Mouse (Mus musculus): Measurements from ENCODE around the gene Clic3. TPM values are rescaled to one million over a fixed set of nuclear protein-coding genes. Genes with fewer than 3 reads are reported as not detected.

Clic3 gene
- polyA plus RNA-seq, 1 experiment from 2014 or later, result 1.4 TPM

DNA sequence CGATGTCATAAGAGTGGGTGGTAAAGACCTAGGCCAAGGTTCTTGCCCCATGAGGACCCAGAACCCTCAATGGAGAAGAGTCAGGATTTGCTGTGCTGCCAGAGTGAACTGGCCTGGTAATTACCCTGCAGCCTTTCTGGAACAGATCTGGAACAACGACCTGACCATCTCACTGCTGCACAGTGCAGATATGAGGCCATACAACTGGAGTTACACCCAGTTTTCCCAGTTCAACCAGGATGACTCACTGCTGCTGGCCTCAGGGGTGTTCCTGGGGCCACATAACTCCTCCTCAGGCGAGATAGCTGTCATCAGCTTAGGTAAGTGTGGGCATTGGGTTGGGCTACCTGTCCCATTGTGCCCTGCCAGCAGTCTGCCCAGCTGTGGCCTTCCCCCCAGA lies 46.1 kb downstream of the Clic3 start:
- DNase-seq (no peak), ATAC-seq (peak; percentile 44)
- peaks cover 16% of the 10 kb centered on the region for H3K36me3 ChIP-seq (replicated peaks; ENCODE audit: insufficient read depth, low read length)
- H3K4me1 ChIP-seq (ENCODE audit: insufficient read depth), result peaks cover 22% of the 10 kb centered on the region
- no peak overlapping the region for H3K9ac ChIP-seq (replicated peaks)
- H3K27me3 ChIP-seq (ENCODE audit: insufficient read depth, low read length), result no peaks in the 10 kb centered on the region
- no peak overlapping the region for H3K4me3 ChIP-seq (ENCODE audit: low read depth, low read length)
- H3K4me2 ChIP-seq (ENCODE audit: low read depth, low read length), result 0 out of 2 replicates have a peak overlapping the region, but pooled peaks have one; percentile 95
- 64% methylated on average over 3 of the region's 3 CpGs for WGBS (ENCODE audit: insufficient replicate concordance)
- TF ChIP-seq EP300 (IDR thresholded peaks at IDR 0.05; ENCODE audit: low read depth) (no peak), CTCF (IDR thresholded peaks at IDR 0.05; ENCODE audit: low read depth) (no peak)
- H3K9me3 ChIP-seq (ENCODE audit: low read length), result no peaks in the 10 kb centered on the region
- no peak overlapping the region for H3K27ac ChIP-seq (ENCODE audit: low read depth)

DNA sequence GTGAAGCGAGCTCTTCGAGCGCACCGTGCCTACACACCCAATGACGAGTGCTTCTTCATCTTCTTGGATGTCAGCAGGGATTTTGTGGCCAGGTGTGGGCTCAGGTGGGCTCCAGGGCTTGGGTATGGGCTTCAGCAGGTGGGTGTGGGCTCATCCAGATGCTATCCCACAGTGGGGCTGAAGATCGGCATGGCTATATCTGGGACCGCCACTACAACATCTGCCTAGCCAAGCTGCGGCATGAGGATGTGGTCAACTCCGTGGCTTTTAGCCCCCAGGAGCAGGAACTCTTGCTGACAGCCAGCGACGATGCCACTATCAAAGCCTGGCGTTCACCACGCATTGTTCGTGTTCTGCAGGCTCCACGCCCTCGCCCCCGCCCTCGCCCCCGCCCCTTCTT lies 47.9 kb downstream of the Clic3 start:
- Histone ChIP-seq H3K9me3 (ENCODE audit: low read length) (no peaks in the 10 kb centered on the region), H3K27me3 (ENCODE audit: insufficient read depth, low read length) (no peaks in the 10 kb centered on the region), H3K36me3 (replicated peaks; ENCODE audit: insufficient read depth, low read length) (peaks cover 16% of the 10 kb centered on the region), H3K4me1 (ENCODE audit: insufficient read depth) (peaks cover 22% of the 10 kb centered on the region), H3K9ac (replicated peaks) (no peak overlapping the region), H3K4me3 (ENCODE audit: low read depth, low read length) (no peak overlapping the region), H3K4me2 (ENCODE audit: low read depth, low read length) (no peak overlapping the region), H3K27ac (ENCODE audit: low read depth) (no peak overlapping the region)
- DNase-seq (no peak), ATAC-seq (no peak)
- no peak for TF ChIP-seq EP300 (IDR thresholded peaks at IDR 0.05; ENCODE audit: low read depth)
- no peak for TF ChIP-seq CTCF (IDR thresholded peaks at IDR 0.05; ENCODE audit: low read depth)
- 70% methylated on average over 19 of the region's 19 CpGs for WGBS (ENCODE audit: insufficient replicate concordance)

DNA sequence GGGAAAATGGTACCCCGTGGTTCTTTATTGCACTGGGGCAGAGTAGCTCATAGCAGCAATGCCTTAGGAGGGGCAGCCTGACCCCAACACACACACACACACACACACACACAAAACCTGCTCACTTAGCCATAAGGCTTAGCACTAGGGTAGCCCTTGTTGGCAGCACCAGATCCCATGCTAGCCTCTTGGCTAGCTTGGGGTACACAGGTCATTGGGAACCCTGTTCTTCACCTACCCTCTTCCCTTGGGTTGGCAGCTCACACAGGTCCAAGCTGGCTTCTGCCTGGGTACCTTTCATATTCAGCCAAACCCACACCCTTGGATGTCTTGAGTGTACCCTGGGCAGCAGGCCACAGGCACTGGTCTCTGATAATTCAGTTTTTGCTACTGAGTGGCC lies 48.4 kb downstream of the Clic3 start:
- Histone ChIP-seq H3K4me2 (ENCODE audit: low read depth, low read length) (no peak overlapping the region), H3K27me3 (ENCODE audit: insufficient read depth, low read length) (no peaks in the 10 kb centered on the region), H3K9me3 (ENCODE audit: low read length) (no peaks in the 10 kb centered on the region), H3K4me1 (ENCODE audit: insufficient read depth) (peaks cover 19% of the 10 kb centered on the region), H3K27ac (ENCODE audit: low read depth) (no peak overlapping the region), H3K9ac (replicated peaks) (no peak overlapping the region), H3K4me3 (ENCODE audit: low read depth, low read length) (no peak overlapping the region), H3K36me3 (replicated peaks; ENCODE audit: insufficient read depth, low read length) (peaks cover 16% of the 10 kb centered on the region)
- no peak for ATAC-seq
- TF ChIP-seq EP300 (IDR thresholded peaks at IDR 0.05; ENCODE audit: low read depth) (no peak), CTCF (IDR thresholded peaks at IDR 0.05; ENCODE audit: low read depth) (no peak)
- no peak for DNase-seq
- 82% methylated on average over 1 of the region's 1 CpGs for WGBS (ENCODE audit: insufficient replicate concordance)

DNA sequence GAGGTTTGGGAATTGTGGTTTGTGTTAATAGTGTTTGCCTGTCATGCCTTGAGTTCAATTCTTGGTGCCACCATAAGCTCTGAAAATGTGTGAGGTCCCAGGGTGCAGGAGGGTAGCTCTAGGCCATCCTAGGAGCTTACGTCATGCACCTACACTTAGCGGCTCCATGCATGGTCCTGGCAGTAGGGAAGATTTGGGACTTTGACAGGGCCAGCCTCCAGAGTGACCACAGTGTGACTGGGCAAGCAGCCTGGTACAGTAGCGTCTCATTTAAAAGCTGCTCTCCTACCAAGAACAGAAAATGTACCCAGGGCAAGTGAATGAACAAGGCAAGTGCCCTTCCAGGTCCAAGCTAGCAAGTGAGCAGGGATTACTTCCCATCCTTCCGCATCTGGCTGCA lies 49.2 kb downstream of the Clic3 start:
- Histone ChIP-seq H3K4me3 (ENCODE audit: low read depth, low read length) (no peak overlapping the region), H3K36me3 (replicated peaks; ENCODE audit: insufficient read depth, low read length) (peaks cover 16% of the 10 kb centered on the region), H3K27me3 (ENCODE audit: insufficient read depth, low read length) (no peaks in the 10 kb centered on the region), H3K4me2 (ENCODE audit: low read depth, low read length) (no peak overlapping the region), H3K4me1 (ENCODE audit: insufficient read depth) (peaks cover 14% of the 10 kb centered on the region), H3K27ac (ENCODE audit: low read depth) (no peak overlapping the region), H3K9me3 (ENCODE audit: low read length) (no peaks in the 10 kb centered on the region), H3K9ac (replicated peaks) (no peak overlapping the region)
- ATAC-seq (no peak), DNase-seq (no peak)
- TF ChIP-seq CTCF (IDR thresholded peaks at IDR 0.05; ENCODE audit: low read depth) (no peak), EP300 (IDR thresholded peaks at IDR 0.05; ENCODE audit: low read depth) (no peak)
- 80% methylated on average over 4 of the region's 4 CpGs for WGBS (ENCODE audit: insufficient replicate concordance)

DNA sequence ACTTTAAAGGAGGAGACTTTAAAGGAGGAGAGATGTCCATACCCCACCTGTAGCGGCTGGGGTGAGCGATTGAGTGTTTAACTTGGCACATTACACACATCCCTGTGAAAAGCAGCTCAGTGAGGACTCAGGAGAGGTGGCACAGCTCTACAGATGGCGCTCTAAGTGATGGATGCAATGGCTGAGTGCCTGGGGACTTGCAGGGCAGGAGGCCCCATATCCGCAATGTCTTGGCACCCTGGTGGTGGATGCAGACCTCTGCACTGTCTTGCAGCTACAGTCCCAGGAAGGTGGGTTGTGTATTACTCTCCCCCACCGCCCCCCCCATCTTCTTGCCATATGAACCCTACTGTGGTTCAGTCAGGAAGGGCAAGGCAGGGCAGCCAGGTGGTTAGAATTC lies 50.3 kb downstream of the Clic3 start:
- H3K4me1 ChIP-seq (ENCODE audit: insufficient read depth), result peaks cover 4% of the 10 kb centered on the region
- TF ChIP-seq CTCF (IDR thresholded peaks at IDR 0.05; ENCODE audit: low read depth), result peak; percentile 57
- no peak for TF ChIP-seq EP300 (IDR thresholded peaks at IDR 0.05; ENCODE audit: low read depth)
- no peaks in the 10 kb centered on the region for H3K9me3 ChIP-seq (ENCODE audit: low read length)
- H3K27ac ChIP-seq (ENCODE audit: low read depth), result no peak overlapping the region
- H3K27me3 ChIP-seq (ENCODE audit: insufficient read depth, low read length), result no peaks in the 10 kb centered on the region
- ATAC-seq (no peak), DNase-seq (no peak)
- no peak overlapping the region for H3K4me2 ChIP-seq (ENCODE audit: low read depth, low read length)
- 52% methylated on average over 5 of the region's 5 CpGs for WGBS (ENCODE audit: insufficient replicate concordance)
- peaks cover 16% of the 10 kb centered on the region for H3K36me3 ChIP-seq (replicated peaks; ENCODE audit: insufficient read depth, low read length)
- no peak overlapping the region for H3K4me3 ChIP-seq (ENCODE audit: low read depth, low read length)
- H3K9ac ChIP-seq (replicated peaks), result no peak overlapping the region

Small RNAs within 50 kb of the gene (microRNA-seq; reads per million reads assigned to microRNA genes)
- not detected for gene Mir3087

Other genes starting within 250 kb of the Clic3 start
- gene Nelfb, start 245.3 kb upstream of the Clic3 start, polyA plus RNA-seq (2015; fragmentation: Nextera tagmentation; extraction: Ambion mirVana), result 19.3 and 22.3 TPM in 2 replicates
- not detected in 2 replicates for gene Stpg3, start 242.2 kb upstream of the Clic3 start, polyA plus RNA-seq (2015; fragmentation: Nextera tagmentation; extraction: Ambion mirVana)
- not detected in 2 replicates for gene Fam166a, start 238.1 kb upstream of the Clic3 start, polyA plus RNA-seq (2015; fragmentation: Nextera tagmentation; extraction: Ambion mirVana)
- 263 and 294 TPM in 2 replicates for gene Tubb4b, start 232.1 kb upstream of the Clic3 start, polyA plus RNA-seq (2015; fragmentation: Nextera tagmentation; extraction: Ambion mirVana)
- gene Slc34a3, start 222.5 kb upstream of the Clic3 start, polyA plus RNA-seq (2015; fragmentation: Nextera tagmentation; extraction: Ambion mirVana), result not detected in 2 replicates
- gene Rnf224, start 220.1 kb upstream of the Clic3 start, polyA plus RNA-seq (2015; fragmentation: Nextera tagmentation; extraction: Ambion mirVana), result not detected in 2 replicates
- gene Rnf208, start 214.6 kb upstream of the Clic3 start, polyA plus RNA-seq (2015; fragmentation: Nextera tagmentation; extraction: Ambion mirVana), result 0.11 TPM in 1 of 2 replicates, not detected in the other
- not detected in 2 replicates for gene Cysrt1, start 214.4 kb upstream of the Clic3 start, polyA plus RNA-seq (2015; fragmentation: Nextera tagmentation; extraction: Ambion mirVana)
- gene AL732309.1, start 210.0 kb upstream of the Clic3 start, polyA plus RNA-seq (2015; fragmentation: Nextera tagmentation; extraction: Ambion mirVana), result 1.2 and 1.4 TPM in 2 replicates
- gene Tmem203, start 201.4 kb upstream of the Clic3 start, polyA plus RNA-seq (2015; fragmentation: Nextera tagmentation; extraction: Ambion mirVana), result 34.0 and 37.1 TPM in 2 replicates
- gene Tprn, start 194.2 kb upstream of the Clic3 start, polyA plus RNA-seq (2015; fragmentation: Nextera tagmentation; extraction: Ambion mirVana), result 5.3 TPM in 2 replicates
- gene Ssna1, start 184.4 kb upstream of the Clic3 start, polyA plus RNA-seq (2015; fragmentation: Nextera tagmentation; extraction: Ambion mirVana), result 77.2 and 81.7 TPM in 2 replicates
- gene Anapc2, start 184.4 kb upstream of the Clic3 start, polyA plus RNA-seq (2015; fragmentation: Nextera tagmentation; extraction: Ambion mirVana), result 19.8 and 22.8 TPM in 2 replicates
- gene Tmem210, start 168.7 kb upstream of the Clic3 start, polyA plus RNA-seq (2015; fragmentation: Nextera tagmentation; extraction: Ambion mirVana), result not detected in 2 replicates
- gene Lrrc26, start 166.9 kb upstream of the Clic3 start, polyA plus RNA-seq (2015; fragmentation: Nextera tagmentation; extraction: Ambion mirVana), result not detected in 2 replicates
- gene Grin1, start 137.7 kb upstream of the Clic3 start, polyA plus RNA-seq (2015; fragmentation: Nextera tagmentation; extraction: Ambion mirVana), result not detected in 2 replicates
- 15.7 and 16.5 TPM in 2 replicates for gene Man1b1, start 124.5 kb upstream of the Clic3 start, polyA plus RNA-seq (2015; fragmentation: Nextera tagmentation; extraction: Ambion mirVana)
- gene Dpp7, start 100.5 kb upstream of the Clic3 start, polyA plus RNA-seq (2015; fragmentation: Nextera tagmentation; extraction: Ambion mirVana), result 12.8 and 15.4 TPM in 2 replicates
- 18.7 and 19.4 TPM in 2 replicates for gene Uap1l1, start 91.2 kb upstream of the Clic3 start, polyA plus RNA-seq (2015; fragmentation: Nextera tagmentation; extraction: Ambion mirVana)
- gene Sapcd2, start 84.5 kb upstream of the Clic3 start, polyA plus RNA-seq (2015; fragmentation: Nextera tagmentation; extraction: Ambion mirVana), result 5.5 and 7.4 TPM in 2 replicates
- gene Entpd2, start 61.0 kb upstream of the Clic3 start, polyA plus RNA-seq (2015; fragmentation: Nextera tagmentation; extraction: Ambion mirVana), result 2.9 and 3.6 TPM in 2 replicates
- gene Npdc1, start 57.5 kb upstream of the Clic3 start, polyA plus RNA-seq (2015; fragmentation: Nextera tagmentation; extraction: Ambion mirVana), result 5.2 and 5.4 TPM in 2 replicates
- 0.78 and 0.97 TPM in 2 replicates for gene Fut7, start 33.6 kb upstream of the Clic3 start, polyA plus RNA-seq (2015; fragmentation: Nextera tagmentation; extraction: Ambion mirVana)
- 0.71 and 0.87 TPM in 2 replicates for gene Abca2, start 28.1 kb upstream of the Clic3 start, polyA plus RNA-seq (2015; fragmentation: Nextera tagmentation; extraction: Ambion mirVana)
- 14.7 and 17.1 TPM in 2 replicates for gene Paxx, start 4.3 kb downstream of the Clic3 start, polyA plus RNA-seq (2015; fragmentation: Nextera tagmentation; extraction: Ambion mirVana)
- gene Ptgds, start 13.2 kb downstream of the Clic3 start, polyA plus RNA-seq (2015; fragmentation: Nextera tagmentation; extraction: Ambion mirVana), result 0.83 and 1.0 TPM in 2 replicates
- gene Lcn12, start 37.1 kb downstream of the Clic3 start, polyA plus RNA-seq (2015; fragmentation: Nextera tagmentation; extraction: Ambion mirVana), result not detected in 2 replicates
- gene Fbxw5, start 43.9 kb downstream of the Clic3 start, polyA plus RNA-seq (2015; fragmentation: Nextera tagmentation; extraction: Ambion mirVana), result 26.7 and 26.9 TPM in 2 replicates
- 106 and 107 TPM in 2 replicates for gene C8g, start 44.9 kb downstream of the Clic3 start, polyA plus RNA-seq (2015; fragmentation: Nextera tagmentation; extraction: Ambion mirVana)
- gene Traf2, start 90.1 kb downstream of the Clic3 start, polyA plus RNA-seq (2015; fragmentation: Nextera tagmentation; extraction: Ambion mirVana), result 10.6 and 10.7 TPM in 2 replicates
- 263 and 268 TPM in 2 replicates for gene Edf1, start 101.0 kb downstream of the Clic3 start, polyA plus RNA-seq (2015; fragmentation: Nextera tagmentation; extraction: Ambion mirVana)
- 0.07 and 0.09 TPM in 2 replicates for gene Mamdc4, start 118.0 kb downstream of the Clic3 start, polyA plus RNA-seq (2015; fragmentation: Nextera tagmentation; extraction: Ambion mirVana)
- gene Phpt1, start 118.4 kb downstream of the Clic3 start, polyA plus RNA-seq (2015; fragmentation: Nextera tagmentation; extraction: Ambion mirVana), result 44.7 and 46.1 TPM in 2 replicates
- 0.02 TPM in 1 of 2 replicates, not detected in the other for gene Ajm1, start 124.9 kb downstream of the Clic3 start, polyA plus RNA-seq (2015; fragmentation: Nextera tagmentation; extraction: Ambion mirVana)
- 11.0 and 13.5 TPM in 2 replicates for gene Rabl6, start 151.7 kb downstream of the Clic3 start, polyA plus RNA-seq (2015; fragmentation: Nextera tagmentation; extraction: Ambion mirVana)
- 0.19 and 0.28 TPM in 2 replicates for gene Ccdc183, start 160.8 kb downstream of the Clic3 start, polyA plus RNA-seq (2015; fragmentation: Nextera tagmentation; extraction: Ambion mirVana)
- gene Tmem141, start 165.2 kb downstream of the Clic3 start, polyA plus RNA-seq (2015; fragmentation: Nextera tagmentation; extraction: Ambion mirVana), result 43.3 and 55.1 TPM in 2 replicates
- gene Fcna, start 171.2 kb downstream of the Clic3 start, polyA plus RNA-seq (2015; fragmentation: Nextera tagmentation; extraction: Ambion mirVana), result 95.4 and 100 TPM in 2 replicates
- gene Lcn8, start 196.3 kb downstream of the Clic3 start, polyA plus RNA-seq (2015; fragmentation: Nextera tagmentation; extraction: Ambion mirVana), result 0.18 TPM in 1 of 2 replicates, not detected in the other
- gene Lcn5, start 201.1 kb downstream of the Clic3 start, polyA plus RNA-seq (2015; fragmentation: Nextera tagmentation; extraction: Ambion mirVana), result not detected in 2 replicates
- not detected in 2 replicates for gene Lcn6, start 219.9 kb downstream of the Clic3 start, polyA plus RNA-seq (2015; fragmentation: Nextera tagmentation; extraction: Ambion mirVana)
- gene Lcn10, start 225.9 kb downstream of the Clic3 start, polyA plus RNA-seq (2015; fragmentation: Nextera tagmentation; extraction: Ambion mirVana), result not detected in 2 replicates
- not detected in 2 replicates for gene Obp2a, start 243.2 kb downstream of the Clic3 start, polyA plus RNA-seq (2015; fragmentation: Nextera tagmentation; extraction: Ambion mirVana)
- gene Bmyc, start 249.9 kb downstream of the Clic3 start, polyA plus RNA-seq (2015; fragmentation: Nextera tagmentation; extraction: Ambion mirVana), result 9.4 and 10.1 TPM in 2 replicates